Mouse (Mus musculus) limb, embryonic 13.5 days (tissue): ENCODE measurements around the gene Tmem269. TPM values are rescaled to one million over a fixed set of nuclear protein-coding genes. Genes with fewer than 3 reads are reported as not detected.

Experiments used
- ATAC-seq: fragments of 200-750 bp; cut with Nextera tagmentation; 2 replicates; pipeline ENCODE4 v1.8.0; 2017; ENCODE audit warnings: low read depth, moderate number of reproducible peaks, moderate TSS enrichment; ENCODE audit not compliant: low FRiP score
- H3K27ac ChIP-seq: fragments of 300-500 bp; sonication (generic); 2 replicates; pipeline ENCODE4 v1.5.1; 2015; ENCODE audit warnings: inconsistent platforms, mild to moderate bottlenecking, moderate library complexity
- H3K27me3 ChIP-seq: fragments of 300-500 bp; sonication (generic); 2 replicates; pipeline ENCODE4 v1.6.1; 2015; ENCODE audit warnings: mild to moderate bottlenecking, inconsistent platforms
- H3K36me3 ChIP-seq: fragments of 300-500 bp; sonication (generic); 2 replicates; pipeline ENCODE4 v1.6.1; 2015; ENCODE audit warnings: inconsistent platforms, mild to moderate bottlenecking, moderate library complexity
- H3K4me1 ChIP-seq: fragments of 300-500 bp; sonication (generic); 2 replicates; pipeline ENCODE4 v1.6.1; 2015; ENCODE audit warnings: inconsistent platforms
- H3K4me2 ChIP-seq: fragments of 300-500 bp; sonication (generic); replicated peaks from 2 replicates; pipeline ENCODE4 v1.6.1; 2015; ENCODE audit warnings: inconsistent platforms, mild to moderate bottlenecking, moderate library complexity
- H3K4me3 ChIP-seq: fragments of 300-500 bp; sonication (generic); 2 replicates; pipeline ENCODE4 v1.5.1; 2015; ENCODE audit warnings: moderate library complexity, mild to moderate bottlenecking, inconsistent platforms
- H3K9ac ChIP-seq: fragments of 300-500 bp; sonication (generic); 2 replicates; pipeline ENCODE4 v1.6.1; 2015; ENCODE audit warnings: mild to moderate bottlenecking, inconsistent platforms
- H3K9me3 ChIP-seq: fragments of 300-500 bp; sonication (generic); 2 replicates; pipeline ENCODE4 v1.6.1; 2016; ENCODE audit warnings: inconsistent platforms
- WGBS: fragments of 180-500 bp; shearing (Covaris S2); methylation state at CpG from one replicate; pipeline ENCODE4 v1.1.7; 2015; 5-methylcytosine and 5-hydroxymethylcytosine counted together
- polyA plus RNA-seq: library from polyadenylated mRNA; unstranded; fragments of >200 nt; fragmentation: Nextera tagmentation; extraction: Ambion mirVana; gene quantifications from 2 replicates; pipeline ENCODE4 v1.2.1, GENCODE M21; 2015

The Tmem269 gene
- polyA plus RNA-seq, 1 experiment from 2014 or later: 0.11 TPM

- H3K9ac ChIP-seq: peak overlapping the region; percentile 81
- H3K4me3 ChIP-seq: peak overlapping the region; percentile 77
- H3K4me2 ChIP-seq: peak overlapping the region; percentile 83
- no peak for ATAC-seq
- H3K27me3 ChIP-seq: no peaks in the 10 kb centered on the region
- WGBS: 40% methylated on average over 18 of the region's 18 CpGs
- peaks cover 32% of the 10 kb centered on the region for H3K36me3 ChIP-seq
- peaks cover 19% of the 10 kb centered on the region for H3K4me1 ChIP-seq
- H3K9me3 ChIP-seq: no peaks in the 10 kb centered on the region
- H3K27ac ChIP-seq: peak overlapping the region; percentile 22; the same call in 1 of the 2 replicates
These were observed 44.9 kb downstream of the Tmem269 start for GRCm38 (mm10) chr4:119172919-119173650.

- no peak overlapping the region for H3K4me3 ChIP-seq
- H3K27ac ChIP-seq: no peak overlapping the region
- H3K9me3 ChIP-seq: no peaks in the 10 kb centered on the region
- H3K4me1 ChIP-seq: peaks cover 9% of the 10 kb centered on the region
- WGBS: 9% methylated on average over 4 of the region's 4 CpGs
- H3K4me2 ChIP-seq: no peak overlapping the region
- no peak overlapping the region for H3K9ac ChIP-seq
- ATAC-seq: no peak
- H3K27me3 ChIP-seq: no peaks in the 10 kb centered on the region
- peaks cover 34% of the 10 kb centered on the region for H3K36me3 ChIP-seq
These were observed 50.4 kb downstream of the Tmem269 start for GRCm38 (mm10) chr4:119167663-119168062.

- H3K27me3 ChIP-seq: no peaks in the 10 kb centered on the region
- H3K9me3 ChIP-seq: no peaks in the 10 kb centered on the region
- 80% methylated on average over 4 of the region's 4 CpGs for WGBS
- H3K4me1 ChIP-seq: peaks cover 6% of the 10 kb centered on the region; the same call in 1 of the 2 replicates
- H3K4me3 ChIP-seq: no peak overlapping the region
- H3K36me3 ChIP-seq: peaks cover 34% of the 10 kb centered on the region
- no peak overlapping the region for H3K27ac ChIP-seq
- ATAC-seq: no peak
- H3K9ac ChIP-seq: no peak overlapping the region
- H3K4me2 ChIP-seq: no peak overlapping the region
These were observed 50.9 kb downstream of the Tmem269 start for GRCm38 (mm10) chr4:119167068-119167467.

- H3K27me3 ChIP-seq: no peaks in the 10 kb centered on the region
- H3K36me3 ChIP-seq: peaks cover 30% of the 10 kb centered on the region
- no peak for ATAC-seq
- no peak overlapping the region for H3K27ac ChIP-seq
- H3K9ac ChIP-seq: no peak overlapping the region
- no peak overlapping the region for H3K4me2 ChIP-seq
- H3K4me3 ChIP-seq: no peak overlapping the region
- no peaks in the 10 kb centered on the region for H3K9me3 ChIP-seq
- 77% methylated on average over 7 of the region's 7 CpGs for WGBS
- no peaks in the 10 kb centered on the region for H3K4me1 ChIP-seq
These were observed 52.1 kb downstream of the Tmem269 start for GRCm38 (mm10) chr4:119165916-119166315.

GRCm38 (mm10) chr4:119162990-119163389 is 55.0 kb downstream of the Tmem269 start:
- H3K4me1 ChIP-seq: no peaks in the 10 kb centered on the region
- no peak overlapping the region for H3K27ac ChIP-seq
- ATAC-seq: no peak
- no peak overlapping the region for H3K4me2 ChIP-seq
- 62% methylated on average over 4 of the region's 4 CpGs for WGBS
- no peaks in the 10 kb centered on the region for H3K27me3 ChIP-seq
- H3K36me3 ChIP-seq: peaks cover 1% of the 10 kb centered on the region; the same call in 1 of the 2 replicates
- no peaks in the 10 kb centered on the region for H3K9me3 ChIP-seq
- H3K4me3 ChIP-seq: no peak overlapping the region
- H3K9ac ChIP-seq: no peak overlapping the region

GRCm38 (mm10) chr4:119161358-119161757 is 56.7 kb downstream of the Tmem269 start:
- Histone ChIP-seq H3K9me3 (no peaks in the 10 kb centered on the region), H3K27me3 (no peaks in the 10 kb centered on the region), H3K27ac (no peak overlapping the region), H3K4me3 (no peak overlapping the region), H3K4me2 (no peak overlapping the region), H3K36me3 (no peaks in the 10 kb centered on the region), H3K4me1 (no peaks in the 10 kb centered on the region), H3K9ac (no peak overlapping the region)
- no peak for ATAC-seq
- WGBS: 76% methylated on average over 3 of the region's 3 CpGs

- H3K4me1 ChIP-seq: no peaks in the 10 kb centered on the region
- H3K9ac ChIP-seq: no peak overlapping the region
- H3K9me3 ChIP-seq: no peaks in the 10 kb centered on the region
- no peaks in the 10 kb centered on the region for H3K27me3 ChIP-seq
- H3K4me3 ChIP-seq: no peak overlapping the region
- no peak overlapping the region for H3K27ac ChIP-seq
- H3K4me2 ChIP-seq: no peak overlapping the region
- ATAC-seq: no peak
- WGBS: 63% methylated on average over 5 of the region's 5 CpGs
- H3K36me3 ChIP-seq: no peaks in the 10 kb centered on the region
These were observed 60.1 kb downstream of the Tmem269 start for GRCm38 (mm10) chr4:119157891-119158290.

- no peaks in the 10 kb centered on the region for H3K27me3 ChIP-seq
- 35% methylated on average over 2 of the region's 2 CpGs for WGBS
- H3K27ac ChIP-seq: no peak overlapping the region
- H3K4me2 ChIP-seq: no peak overlapping the region
- H3K4me1 ChIP-seq: no peaks in the 10 kb centered on the region
- H3K4me3 ChIP-seq: no peak overlapping the region
- no peaks in the 10 kb centered on the region for H3K36me3 ChIP-seq
- ATAC-seq: no peak
- no peaks in the 10 kb centered on the region for H3K9me3 ChIP-seq
- no peak overlapping the region for H3K9ac ChIP-seq
These were observed 60.8 kb downstream of the Tmem269 start for GRCm38 (mm10) chr4:119157186-119157585.

Other genes with a start within 250 kb of the Tmem269 start
- 101 and 112 TPM in 2 replicates for gene Slc2a1, start 109.5 kb downstream of the Tmem269 start, polyA plus RNA-seq
- gene Zfp691, start 44.0 kb downstream of the Tmem269 start, polyA plus RNA-seq: 8.6 and 9.5 TPM in 2 replicates
- 1.5 and 3.6 TPM in 2 replicates for gene Ermap, start 28.2 kb downstream of the Tmem269 start, polyA plus RNA-seq
- 223 and 237 TPM in 2 replicates for gene Svbp, start 22.9 kb downstream of the Tmem269 start, polyA plus RNA-seq
- gene AU022252, start 14.5 kb upstream of the Tmem269 start, polyA plus RNA-seq: 39.9 and 40.7 TPM in 2 replicates
- gene P3h1, start 14.7 kb upstream of the Tmem269 start, polyA plus RNA-seq: 61.2 and 63.5 TPM in 2 replicates
- 0.09 and 0.15 TPM in 2 replicates for gene Cldn19, start 37.2 kb upstream of the Tmem269 start, polyA plus RNA-seq
- 637 TPM in 2 replicates for gene Ybx1, start 76.4 kb upstream of the Tmem269 start, polyA plus RNA-seq
- 105 and 108 TPM in 2 replicates for gene Ppih, start 102.3 kb upstream of the Tmem269 start, polyA plus RNA-seq
- 6.6 and 7.5 TPM in 2 replicates for gene Ccdc30, start 197.3 kb upstream of the Tmem269 start, polyA plus RNA-seq
- gene Ppcs, start 204.2 kb upstream of the Tmem269 start, polyA plus RNA-seq: 29.3 and 33.0 TPM in 2 replicates
- gene Zmynd12, start 204.6 kb upstream of the Tmem269 start, polyA plus RNA-seq: 0.19 and 0.34 TPM in 2 replicates